Mouse (Mus musculus) mature B cell (primary cell): ENCODE results near the gene Cercam.

ENCODE experiments used
- in situ Hi-C: fragments of 300-500 bp; cut with MboI; formaldehyde crosslinking; loops from 2 replicates; pipeline ENCODE4 v1.14.3; 2019

Gene Cercam

DNA sequence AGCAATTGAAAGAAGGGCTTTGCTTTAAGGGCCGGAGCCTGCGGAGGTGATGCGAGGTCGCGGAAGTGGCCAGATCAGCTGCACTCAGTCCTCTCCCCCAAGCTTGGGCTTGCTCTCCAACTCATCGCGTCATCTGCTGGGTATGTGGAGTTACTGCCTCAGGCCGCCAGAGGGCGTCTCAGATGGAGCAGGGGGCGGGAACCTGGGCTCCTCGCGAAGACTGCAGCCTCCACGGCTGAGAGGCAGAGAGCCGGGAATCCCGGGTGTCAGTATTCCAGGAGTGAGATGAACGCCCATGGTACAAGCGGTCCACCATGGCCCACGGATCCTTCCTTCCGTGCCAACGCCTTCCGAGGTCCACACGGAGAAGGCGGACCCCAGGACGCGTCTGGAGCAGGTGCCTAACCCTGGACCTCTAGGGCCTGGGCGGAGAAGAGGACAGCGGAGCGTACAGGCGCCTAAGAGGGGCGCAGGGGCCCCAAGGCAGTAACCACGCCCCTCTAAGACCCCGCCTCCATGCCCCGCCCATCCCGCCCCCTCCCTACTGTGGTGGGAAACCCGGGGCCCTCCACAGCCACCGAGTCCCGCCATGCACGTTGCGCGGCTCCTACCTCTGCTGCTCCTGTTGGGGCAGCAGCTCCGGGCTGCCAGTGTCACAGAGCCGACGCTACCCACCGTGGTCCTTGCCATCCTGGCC, at the start of gene Cercam:
Cercam (plus strand) TSS at position 216 of the 697 bp plus-strand sequence.
- in situ Hi-C loops, result no loop called here

DNA sequence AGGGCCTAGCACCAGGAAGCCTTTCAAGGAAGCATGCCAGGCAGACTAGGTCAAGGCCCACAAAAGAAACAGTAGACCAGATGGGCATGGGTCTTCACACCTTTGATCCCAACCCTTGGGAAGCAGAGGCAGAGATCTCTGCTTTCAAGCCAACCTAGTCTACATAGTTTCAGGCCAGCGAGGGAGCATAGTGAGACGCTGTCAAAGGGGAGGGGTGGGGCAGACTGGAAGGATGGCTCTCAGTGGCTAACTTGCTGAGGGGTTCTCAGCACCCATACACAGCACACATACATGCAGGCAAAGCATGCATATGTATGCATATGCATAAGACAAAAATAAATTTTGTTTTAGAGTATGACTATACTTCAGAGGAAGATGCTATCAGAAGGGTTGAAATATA, 49.6 kb upstream of the Cercam start:
- in situ Hi-C loops, result no loop called here

DNA sequence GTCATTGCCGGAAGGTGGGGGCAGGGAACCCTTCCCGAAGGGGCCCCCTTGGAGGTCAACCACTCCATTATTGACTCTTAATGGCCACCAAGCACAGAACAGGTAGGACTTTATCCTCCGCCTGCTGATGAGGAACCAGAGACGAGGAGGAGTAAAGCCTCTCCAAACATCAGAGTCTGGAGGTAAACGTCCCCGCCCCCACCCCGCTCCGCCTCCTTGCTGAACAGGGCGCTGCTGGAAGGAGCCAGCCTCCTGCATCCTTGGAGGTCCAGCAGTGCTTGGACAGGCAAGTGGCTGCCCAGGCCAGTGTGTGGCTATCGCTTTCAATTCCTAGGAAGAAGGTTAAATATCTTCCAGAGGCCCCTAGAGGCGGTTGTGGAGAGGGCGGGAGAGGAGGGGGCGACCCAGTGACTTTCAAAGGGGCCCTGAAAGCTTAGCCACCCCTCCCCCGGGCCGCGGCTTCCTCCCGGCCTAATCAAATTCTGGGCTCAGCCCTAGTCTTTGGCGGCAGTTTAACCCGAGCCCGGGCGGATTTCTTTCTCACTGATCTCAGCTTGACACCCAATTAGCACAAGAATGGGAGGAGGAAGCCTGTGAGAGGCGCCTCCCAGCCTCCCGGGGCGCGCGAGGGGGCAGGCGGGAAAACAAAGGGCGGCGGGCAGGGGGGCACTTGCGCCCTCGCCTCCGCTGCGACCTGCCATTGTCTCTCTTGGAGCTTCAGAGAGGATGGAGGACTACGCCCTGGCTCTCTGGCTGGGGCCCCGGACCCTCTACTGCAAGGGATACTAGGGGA, 48.7 kb upstream of the Cercam start, which contains the start of gene Urm1:
Urm1 (plus strand) TSS at position 51 of the 793 bp plus-strand sequence.
- in situ Hi-C loops, result no loop called here

DNA sequence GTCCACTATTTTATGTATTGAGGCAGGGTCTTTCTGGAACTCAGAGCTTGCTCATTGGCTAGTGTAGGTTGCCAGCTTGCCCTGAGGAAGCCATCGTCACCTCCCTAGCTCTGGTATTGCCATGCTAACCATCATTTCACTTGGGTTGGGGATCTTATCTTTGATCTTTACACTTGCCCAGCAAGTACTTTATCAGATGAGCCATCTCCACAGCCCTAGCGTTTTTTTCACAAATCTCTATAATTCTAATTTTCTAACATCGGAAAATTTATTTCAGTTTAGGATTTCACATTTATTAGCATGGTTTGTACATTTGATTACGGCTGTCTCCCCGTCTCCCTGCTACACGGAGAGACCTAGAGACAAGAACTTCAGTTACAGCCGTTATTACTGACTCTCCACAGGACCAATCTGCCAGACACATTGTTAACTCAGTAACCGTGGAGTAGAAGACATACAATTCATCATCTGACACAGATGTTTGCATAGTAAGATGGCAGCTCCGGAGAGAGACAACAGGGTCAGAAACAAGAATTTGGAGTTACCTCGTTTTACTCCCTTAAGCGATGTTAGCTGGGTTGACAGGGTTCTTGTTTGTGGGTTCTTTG, 42.5 kb upstream of the Cercam start:
- in situ Hi-C loops, result no loop called here

DNA sequence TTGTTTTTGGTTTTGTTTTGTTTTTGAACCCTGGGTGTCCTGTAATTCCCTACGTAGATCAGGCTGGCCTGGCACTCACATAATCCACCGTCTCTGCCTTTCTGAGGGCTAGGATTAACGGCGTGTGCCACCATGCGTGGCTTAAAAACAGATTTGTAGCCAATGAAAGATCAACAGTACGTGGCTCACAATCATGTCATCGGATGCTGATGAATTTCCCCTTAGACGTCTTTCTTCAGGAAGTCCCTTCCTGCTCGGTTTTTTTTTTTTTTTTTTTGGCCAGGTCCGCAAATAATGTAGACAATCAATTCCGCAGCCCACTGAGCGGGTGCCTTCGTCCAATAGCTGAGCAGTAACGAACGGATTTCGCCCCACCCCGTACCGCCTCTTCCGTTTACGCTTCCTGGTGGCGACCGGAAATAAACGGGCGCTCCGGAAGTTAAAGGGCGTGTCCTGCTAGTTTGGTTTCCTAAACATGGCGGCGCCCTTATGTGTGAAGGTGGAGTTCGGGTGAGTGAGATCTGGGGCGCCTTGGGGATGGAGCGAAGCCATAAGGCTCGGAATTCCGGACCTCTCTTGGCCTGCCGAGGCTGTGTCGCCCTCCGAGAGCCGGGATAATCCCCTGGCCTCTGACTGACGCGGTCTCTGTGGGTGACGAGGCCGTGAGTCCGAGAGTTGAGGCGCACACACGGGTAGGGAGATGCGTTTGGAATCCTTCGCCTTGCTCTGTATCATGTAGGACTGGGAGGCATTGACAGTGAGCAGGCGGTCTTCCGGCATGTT, 41.8 kb upstream of the Cercam start:
- in situ Hi-C loops, result no loop called here

DNA sequence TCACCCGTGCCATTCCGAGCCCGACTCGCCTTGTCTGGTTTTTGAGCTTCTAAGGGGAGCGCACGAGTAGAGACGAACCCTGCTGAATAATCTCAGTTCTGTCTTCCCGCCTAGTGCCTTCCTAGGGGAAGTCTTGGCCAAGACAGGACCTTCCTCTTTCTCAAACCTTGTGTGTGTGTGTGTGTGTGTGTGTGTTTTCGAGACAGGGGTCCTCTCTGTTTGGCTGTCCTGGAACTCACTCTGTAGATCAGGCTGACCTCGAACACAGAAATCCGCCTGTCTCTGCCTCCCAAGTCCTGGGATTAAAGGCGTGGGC, 41.3 kb upstream of the Cercam start:
- in situ Hi-C loops, result no loop called here

DNA sequence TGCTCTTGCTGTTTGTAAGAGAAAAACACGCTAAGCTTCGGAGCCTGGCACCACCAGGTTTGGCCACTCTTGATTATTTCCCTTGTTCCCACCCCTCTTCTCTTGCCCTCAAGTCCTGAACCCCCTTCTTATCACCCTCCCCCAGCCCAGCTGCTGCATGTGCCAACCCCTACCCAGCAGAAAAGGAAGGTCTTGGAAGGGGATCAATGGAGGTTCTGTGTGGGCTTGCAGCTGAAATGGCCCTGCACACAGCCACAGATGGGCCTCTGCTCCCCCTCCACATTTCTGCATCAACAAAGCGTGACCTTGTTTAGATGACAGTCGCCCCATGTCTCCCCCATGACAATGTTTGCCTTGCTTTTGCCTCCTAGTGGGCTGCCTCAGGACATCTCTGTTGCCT, 37.9 kb upstream of the Cercam start:
- in situ Hi-C loops, result no loop called here

DNA sequence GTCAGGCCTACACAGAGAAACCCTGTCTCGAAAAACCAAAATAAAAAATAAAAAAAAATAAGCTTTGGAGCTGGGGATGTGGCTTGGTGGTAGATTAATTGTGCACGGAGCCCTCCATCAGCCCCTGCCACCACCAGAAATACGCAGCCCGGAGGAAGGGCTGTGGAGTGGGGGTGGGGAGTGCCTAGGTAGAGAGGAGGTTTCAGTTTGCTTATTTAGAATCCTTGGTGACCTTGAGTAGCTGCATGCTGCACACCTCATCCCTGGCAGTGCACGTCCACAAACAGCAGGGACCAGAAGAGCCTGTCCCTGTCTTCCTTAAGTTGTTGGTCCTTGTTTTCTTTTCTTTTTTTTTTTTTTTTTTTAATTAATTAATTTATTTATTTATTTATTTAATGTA, 35.2 kb upstream of the Cercam start:
- in situ Hi-C loops, result no loop called here

DNA sequence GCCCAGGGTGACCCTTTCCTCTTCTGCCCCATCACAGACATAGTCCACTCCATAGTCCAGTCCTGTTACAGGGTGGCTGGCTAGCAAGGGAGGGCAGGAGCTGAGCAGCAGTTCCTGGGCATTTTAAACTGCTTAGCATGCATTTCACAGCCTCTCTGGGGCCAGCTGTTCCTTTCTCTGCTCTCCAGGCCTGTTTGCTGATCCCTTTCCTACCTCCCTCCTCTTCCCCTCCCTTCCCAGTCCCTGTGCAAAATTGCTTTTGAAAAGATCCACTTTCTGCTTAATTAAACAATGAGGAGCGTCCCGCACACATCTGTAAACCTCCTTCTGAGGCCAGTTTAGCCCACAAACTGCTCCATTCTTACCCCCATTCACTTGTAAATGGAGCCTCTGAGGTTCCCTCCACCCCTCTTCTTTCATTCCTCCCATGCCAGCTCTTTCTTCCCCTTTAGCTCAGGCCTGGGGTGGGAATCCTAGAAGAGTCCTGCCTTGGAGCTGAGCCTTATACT, 33.5 kb upstream of the Cercam start:
- in situ Hi-C loops, result no loop called here

DNA sequence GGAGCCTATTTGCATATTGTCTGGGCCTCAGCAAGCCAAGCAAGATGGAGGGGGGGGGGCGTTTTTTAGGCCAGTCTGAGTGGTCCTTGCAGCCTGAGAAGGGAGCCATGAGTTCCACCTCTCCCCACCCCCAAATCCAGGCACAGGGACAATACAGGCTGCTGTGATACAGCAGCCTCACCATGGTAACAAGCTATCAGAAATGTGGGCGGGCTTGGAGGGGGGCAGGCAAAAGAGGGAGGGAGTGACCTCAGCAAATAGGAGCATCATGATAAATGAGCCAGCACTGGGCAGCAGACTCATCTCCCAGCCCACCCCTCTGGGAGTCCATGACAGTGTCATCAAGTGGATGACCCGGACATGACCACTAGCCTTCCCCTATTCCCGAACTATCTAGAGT, 29.5 kb upstream of the Cercam start:
- in situ Hi-C loops, result no loop called here

DNA sequence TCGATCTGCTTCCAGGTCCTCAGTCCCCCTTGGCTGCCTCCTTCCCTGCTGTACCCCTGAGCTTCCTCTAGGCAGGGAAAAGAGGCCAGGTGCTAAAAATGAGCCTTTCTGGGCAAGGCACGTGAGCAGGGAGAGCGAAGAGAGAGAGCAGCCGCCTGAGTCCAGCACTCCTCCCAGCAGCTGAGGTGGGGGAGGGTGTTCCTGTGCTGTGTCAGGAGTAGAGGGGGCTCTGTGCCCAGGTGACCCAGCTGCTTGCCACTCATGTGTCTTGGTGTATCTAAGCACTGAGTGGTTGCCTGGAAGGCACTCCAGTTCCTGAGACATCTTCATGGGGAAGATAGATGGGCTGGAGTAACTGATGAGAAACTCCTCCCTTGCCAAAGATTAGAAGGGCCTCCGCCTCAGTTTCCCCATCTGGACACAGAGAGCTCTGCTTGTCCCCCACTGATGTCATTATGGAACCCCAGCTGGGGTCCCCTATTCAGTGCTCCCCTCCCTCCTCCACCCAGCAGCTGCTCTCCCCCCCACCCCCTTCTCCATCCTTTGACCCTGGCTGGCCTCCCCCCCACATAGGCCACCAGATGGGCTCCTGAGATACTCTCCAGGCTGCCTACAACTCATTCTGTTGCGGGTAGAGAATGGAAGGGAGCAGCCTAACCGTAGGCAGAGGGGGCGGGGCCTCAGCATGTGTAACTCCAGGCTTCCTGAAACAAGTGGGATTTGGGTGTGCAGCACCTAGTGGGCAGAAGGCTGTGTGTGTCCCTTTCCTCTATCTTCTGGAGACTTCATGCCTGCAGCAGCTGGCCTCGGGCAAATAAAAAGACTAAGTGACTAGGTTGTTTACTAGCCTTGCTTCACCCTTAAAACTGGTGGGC, 25.5 kb upstream of the Cercam start:
- in situ Hi-C loops, result no loop called here

DNA sequence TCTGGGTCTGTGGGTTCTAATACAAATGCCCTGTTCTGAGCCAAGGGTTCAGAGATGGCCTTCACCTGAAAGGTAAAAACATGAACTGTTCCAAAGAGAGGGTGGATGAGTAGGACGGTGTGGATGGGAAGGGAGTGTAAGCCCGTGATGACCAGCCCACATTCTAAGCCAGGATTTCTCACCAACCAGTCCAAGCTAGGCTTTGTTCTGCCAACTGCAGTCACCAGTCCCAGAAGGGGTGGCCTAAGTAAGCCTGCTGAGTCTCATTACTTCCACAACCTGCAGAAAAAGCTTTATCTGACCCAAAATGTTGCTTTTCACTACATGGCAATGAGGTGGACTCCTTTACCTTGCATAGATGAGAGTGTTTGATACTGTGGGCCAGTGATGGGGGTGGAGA, 24.8 kb upstream of the Cercam start:
- in situ Hi-C loops, result no loop called here

DNA sequence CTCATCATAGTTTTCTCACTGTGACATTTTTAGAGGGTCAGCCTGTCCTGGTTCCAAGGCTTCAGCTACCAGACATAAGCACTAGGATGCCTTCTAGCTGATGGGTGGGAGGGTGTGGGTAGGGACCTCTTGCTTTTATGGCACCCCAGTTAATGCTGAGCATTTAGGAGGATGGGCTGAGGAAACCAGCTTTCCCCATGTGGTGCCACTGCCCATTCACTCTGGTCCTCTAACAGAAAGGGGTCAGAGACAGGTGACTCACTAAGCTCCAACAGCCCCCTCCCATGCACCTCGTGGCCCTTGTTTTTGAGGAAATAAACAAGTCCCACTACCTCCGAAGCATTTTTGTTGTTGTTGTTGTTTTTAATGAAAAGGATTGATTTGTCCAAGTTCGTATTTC, 24.3 kb upstream of the Cercam start:
- in situ Hi-C loops, result no loop called here

DNA sequence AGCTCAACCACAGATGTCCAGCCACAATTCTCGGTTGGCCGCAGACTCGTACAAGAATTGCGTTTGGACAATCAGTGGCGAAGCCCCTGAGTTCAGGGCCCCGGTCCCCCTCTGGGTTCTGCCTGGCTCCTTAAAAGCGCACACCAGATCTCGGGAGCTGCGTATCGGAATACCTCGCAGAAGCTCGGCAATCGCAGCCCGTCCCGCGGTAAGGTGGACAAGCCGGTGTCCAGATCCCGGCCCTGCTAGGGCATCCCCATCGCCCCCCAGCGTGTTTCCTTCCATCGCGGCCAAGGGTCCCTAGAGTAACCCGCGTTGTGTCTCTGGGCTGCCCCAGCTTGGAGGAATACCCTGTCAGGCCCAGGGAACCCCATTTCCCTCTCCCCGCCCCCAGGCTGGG, 23.3 kb upstream of the Cercam start:
- in situ Hi-C loops, result no loop called here

DNA sequence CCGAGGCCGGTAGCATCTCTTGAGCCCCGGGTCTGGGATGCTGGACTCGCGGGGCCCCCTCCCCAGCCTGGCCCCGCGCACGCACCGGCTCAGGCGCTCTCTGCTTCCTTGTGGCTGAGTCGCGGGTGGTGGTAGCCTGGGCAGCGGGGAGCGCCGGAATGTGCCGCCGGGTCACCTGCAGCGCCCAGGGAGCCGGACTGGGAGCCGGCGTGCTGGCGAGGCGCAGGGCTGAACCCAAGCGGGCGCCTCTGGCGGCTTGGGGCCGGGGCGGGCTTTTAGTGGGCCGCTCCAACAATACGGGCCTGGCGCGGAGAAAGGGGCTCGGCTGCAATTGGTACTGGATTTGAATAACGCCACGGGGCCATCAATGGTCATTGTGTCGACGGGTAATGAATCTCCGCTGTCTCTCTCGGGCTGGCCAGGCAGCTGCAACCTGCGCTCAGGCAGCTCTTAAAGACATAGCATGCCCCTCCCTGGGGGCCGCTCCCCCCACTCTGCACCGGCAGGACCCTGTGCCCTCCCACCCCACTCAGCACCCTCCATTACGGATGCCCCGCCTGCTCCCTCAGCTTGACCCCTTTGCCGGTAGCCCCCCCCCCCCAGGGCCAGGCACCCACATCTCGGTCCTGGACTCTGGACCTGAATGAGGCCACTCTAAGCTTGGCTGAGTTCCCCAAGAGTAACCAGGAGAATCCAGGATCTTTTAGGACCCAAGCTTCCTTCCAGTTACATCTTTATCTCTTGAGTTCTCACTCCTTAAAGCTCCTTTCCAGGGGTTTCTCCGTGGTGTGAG, 22.7 kb upstream of the Cercam start:
- in situ Hi-C loops, result no loop called here

DNA sequence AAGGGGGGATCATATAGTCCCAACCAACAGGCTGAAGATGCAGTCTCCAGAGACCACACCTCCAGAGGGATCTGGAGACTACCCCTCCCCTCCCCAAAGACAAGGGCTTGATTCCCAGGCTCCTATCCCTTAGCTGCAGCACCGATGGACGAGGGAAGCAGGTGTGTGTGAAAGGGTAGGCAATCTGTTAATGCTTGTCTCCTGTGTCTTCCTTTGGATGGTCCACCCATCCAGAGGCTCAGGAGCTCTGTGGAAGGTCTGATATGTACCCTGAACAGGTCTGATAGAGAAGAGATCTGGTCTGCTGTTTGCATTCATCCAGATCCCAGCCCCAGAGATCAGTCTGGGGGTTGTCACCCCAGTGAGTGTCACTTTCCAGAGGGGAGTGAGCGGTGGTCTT, 22.1 kb upstream of the Cercam start:
- in situ Hi-C loops, result no loop called here

DNA sequence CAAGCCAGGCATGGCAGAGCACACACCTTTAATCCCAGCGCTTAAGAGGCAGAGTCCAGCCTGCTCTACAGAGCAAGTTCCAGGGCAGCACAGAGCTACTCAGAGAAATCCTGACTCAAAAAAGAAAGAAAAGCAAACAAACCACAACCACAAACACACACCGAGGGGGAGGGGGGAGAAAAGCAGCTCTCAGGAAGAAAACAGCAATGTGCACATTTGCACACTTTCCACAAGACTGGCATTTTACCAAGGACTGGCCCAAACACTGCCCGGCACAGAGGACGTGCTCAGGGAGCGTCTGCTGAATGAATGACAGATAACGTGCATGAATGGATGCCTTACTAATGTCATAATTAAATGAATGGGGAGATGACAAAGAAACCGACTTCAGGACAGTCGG, 19.9 kb upstream of the Cercam start:
- in situ Hi-C loops, result no loop called here

DNA sequence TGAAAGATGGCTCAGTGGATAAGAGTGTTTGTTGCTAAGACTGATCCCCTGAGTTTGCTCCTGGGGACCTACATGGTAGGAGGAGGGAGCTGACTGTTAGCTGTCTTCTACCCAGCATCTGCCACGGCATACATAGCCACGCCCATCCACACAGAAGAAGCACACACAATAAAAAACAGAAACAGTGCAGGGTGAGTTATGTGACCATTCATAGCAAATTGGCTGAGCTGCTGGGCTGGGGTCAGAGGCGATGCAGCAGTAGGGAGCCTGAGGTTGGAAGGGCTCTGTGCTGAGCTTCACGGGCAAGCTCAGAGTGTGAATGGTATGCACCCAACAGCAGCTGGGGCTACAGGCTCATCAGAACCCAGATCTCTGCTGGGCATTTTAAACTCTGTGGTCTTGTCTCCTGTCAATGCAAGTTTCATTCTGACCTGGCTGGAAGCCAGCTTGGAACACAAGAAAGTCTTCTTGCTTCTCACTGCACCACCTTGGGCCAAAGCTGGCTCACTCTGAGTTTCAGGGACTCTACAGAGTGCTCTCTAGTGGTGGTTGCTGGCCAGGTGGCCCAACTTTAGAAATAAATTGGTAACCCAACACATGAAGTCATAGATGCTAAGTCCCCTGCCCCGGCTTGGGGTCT, 19.0 kb upstream of the Cercam start:
- in situ Hi-C loops, result no loop called here

DNA sequence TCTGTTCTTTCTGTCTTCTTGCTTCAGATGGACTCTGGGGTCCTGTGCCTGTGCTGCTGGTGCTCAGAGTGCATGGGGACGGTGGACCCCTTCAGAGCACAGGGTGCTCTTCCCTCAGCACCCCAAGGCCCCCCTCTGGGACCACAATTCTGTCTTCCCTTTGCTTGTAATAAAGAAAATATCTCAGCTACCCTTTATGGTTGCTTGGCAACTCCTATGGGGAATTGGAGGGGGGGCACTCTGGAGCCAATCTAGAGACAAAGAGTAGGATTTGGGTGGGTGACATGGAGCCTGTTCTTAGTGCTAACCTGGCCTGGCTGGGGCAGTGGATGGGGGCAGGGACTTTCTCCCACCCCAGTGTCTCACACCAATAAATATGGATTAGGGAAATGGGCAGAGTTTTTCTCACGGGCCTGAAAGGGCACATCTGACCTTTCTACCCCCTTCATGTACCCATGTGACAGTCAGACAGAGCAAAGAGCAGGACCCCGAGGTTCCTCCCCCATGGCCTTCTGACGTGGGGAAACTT, 15.9 kb upstream of the Cercam start:
- in situ Hi-C loops, result no loop called here

DNA sequence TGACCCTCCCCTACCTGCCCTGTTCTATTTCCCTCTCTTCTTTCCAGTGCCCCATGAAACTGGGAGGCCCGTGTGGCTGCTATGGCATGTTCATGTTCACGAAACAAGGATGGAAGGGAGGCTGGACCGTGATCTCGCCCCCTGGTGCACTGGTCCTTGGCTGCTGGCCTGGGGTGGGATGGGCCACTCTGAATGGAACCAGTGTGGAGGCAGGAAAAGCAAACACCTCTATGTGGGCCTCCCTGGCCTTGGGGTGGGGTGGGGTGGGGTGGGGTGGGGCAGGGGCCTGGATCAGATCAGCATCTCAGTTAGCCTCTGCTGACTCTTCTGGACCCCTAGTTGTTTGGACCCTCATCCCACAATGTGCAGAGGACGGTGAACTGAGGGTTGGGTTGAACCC, 15.2 kb upstream of the Cercam start:
- in situ Hi-C loops, result no loop called here
